Mouse (Mus musculus) thymus, postnatal 10 days (tissue): ENCODE data around the gene Entpd5.
"Not testable (repeated sequence)": the region's sequence is repeated elsewhere in the genome, so short reads cannot be mapped to it uniquely, and the experiment has no call there.

Experiments
- DNase-seq, 2 experiments: peaks; one replicate each; pipeline ENCODE4 v3.0.0; 2021; ENCODE audit warnings: low spot score in 2 of 2

The Entpd5 gene

DNA sequence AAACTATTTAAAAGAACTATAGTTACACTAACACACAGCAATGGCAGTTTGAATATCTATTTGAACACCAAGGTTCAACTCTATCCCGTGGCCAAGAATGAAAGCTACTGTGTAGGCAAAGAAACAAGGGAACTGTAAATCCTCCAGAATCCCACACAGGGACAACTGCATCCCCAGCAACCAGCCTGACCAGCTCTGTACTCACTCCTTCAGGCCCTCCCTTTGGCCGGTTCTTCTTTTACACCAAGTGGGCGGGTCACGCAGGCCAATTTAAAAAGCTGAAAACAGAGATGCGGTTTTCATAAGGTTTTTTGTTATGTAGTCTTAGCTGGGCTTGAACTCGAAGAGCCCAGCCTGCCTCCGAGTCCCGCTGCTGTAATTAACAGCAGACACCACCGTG is 9.7 kb downstream of the Entpd5 start:
- no peak for DNase-seq

DNA sequence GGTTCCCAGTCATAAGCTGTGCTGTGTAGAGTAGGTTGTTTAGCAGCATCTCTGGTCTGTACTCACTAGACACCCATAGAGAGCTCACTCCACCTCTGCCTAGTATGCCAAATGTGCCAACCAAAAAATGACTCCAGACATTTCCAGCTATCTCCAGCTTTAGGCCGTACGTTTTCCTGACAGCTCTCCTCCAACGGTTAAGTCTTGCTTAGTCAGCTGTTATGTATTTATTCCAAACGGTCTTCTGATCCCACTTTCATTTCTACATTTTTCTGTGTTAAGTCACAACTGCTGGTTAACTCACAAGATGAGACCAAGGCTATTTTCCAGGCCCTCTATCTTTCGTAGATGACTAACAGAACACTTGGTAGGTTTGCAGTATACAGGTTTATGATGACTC is 10.2 kb downstream of the Entpd5 start:
- DNase-seq = no peak

DNA sequence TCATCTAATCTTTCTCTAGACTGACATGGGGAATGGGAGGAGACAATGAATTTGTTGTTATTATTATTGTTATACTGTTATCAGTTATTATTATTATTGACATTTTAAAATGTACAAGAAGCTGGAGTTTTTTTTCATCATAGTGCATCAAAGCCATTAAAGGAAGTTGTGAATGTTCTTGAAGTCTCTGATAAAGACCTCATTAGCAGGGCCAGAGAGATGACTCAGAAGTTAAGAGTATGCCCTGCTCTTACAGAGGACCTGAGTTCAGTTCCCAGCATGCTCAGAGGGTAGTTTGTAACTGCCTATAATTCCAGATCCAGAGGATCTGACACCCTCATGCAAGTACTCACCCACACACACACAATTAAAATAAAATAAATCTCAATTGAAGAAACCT is 11.1 kb downstream of the Entpd5 start:
- no peak for DNase-seq

DNA sequence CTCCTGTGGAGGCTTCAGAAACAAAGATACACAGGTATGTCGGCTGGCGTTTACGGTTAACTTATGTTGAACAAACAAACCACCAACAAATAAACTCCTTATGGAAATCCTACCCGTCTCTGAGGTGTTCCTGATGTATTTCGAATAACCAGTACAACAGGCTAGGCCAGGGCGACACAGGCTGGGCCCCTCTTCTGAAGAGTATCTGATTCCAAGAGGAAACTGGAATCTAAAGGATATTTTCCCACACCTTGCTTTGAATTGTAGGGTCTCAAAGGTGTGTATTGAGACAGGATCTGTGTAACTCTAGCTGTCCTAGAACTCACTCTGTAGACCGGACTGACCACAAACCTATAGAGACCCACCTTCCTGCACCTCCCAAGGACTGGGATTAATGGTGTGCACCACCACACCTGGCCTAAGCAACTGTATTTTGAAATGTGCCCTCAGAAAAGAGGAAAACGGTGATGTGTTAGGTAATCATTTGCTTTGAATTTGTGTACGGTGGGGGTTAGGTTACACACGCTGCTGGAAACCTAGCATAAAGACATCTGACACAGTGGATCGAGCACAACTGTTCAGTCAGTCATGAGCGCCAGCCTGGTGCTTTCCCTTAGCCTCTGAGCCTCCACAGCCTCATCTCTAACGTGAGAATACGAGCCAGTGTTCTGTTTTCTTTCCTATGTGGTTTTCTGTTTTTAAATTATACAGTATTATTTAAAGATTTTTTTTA is 11.7 kb downstream of the Entpd5 start:
- DNase-seq = no peak

DNA sequence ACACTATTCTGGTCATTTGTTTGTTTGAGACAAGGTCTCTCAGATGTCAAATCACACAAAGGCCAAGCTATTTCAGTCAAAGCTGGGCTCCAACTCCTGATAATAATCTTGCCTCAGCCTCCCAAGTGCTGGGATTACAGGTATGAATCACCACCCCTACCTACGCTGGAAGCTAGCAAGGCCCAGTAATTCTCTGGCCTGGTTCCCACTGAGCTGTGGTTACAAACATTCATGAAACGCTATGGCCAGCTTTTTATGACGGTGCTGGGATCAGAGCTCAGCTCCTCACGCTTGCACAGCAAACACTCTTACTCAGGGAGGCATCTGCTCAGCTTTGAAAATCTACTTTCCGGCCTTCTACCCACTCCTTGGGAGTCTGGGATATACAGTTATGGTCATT is 15.0 kb downstream of the Entpd5 start:
- no peak for DNase-seq

DNA sequence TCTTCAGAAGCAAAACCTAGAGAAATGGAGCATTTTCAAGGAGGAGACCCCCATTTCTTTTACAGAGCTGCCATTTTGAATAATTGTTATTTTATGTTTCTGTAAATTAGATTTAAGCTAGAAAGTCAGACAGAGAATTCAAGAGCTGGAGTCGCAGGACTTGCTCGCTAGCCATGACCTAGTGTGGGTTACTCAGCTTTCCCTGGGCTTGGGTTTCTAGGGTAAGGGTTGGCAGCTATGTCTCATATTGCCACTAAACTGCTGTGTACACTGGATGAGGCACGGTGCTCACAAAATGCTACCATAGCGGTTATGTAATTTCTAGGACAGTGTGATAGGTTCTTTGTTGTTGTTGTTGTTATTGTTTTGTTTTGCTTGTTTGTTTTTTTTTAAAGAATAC is 16.1 kb downstream of the Entpd5 start:
- DNase-seq = no peak

DNA sequence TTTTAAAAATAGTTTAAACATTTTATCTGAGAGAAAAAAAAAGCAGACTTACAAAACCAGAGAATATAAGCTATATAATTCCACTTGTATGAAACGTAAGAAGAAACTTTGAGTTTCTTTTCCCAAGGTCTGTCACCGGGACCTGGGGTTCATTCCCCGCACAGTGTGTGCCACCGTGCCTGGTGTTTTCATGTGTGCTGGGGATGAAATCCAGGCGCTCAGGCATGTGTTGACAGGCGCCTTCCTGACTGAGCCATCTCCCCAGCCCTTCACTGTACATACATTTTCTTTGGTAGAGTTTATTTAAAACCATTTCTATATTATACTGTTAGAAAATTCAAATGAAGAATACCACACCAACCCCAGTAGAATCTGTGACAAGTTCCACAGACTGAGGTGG is 18.5 kb downstream of the Entpd5 start:
- no peak for DNase-seq

DNA sequence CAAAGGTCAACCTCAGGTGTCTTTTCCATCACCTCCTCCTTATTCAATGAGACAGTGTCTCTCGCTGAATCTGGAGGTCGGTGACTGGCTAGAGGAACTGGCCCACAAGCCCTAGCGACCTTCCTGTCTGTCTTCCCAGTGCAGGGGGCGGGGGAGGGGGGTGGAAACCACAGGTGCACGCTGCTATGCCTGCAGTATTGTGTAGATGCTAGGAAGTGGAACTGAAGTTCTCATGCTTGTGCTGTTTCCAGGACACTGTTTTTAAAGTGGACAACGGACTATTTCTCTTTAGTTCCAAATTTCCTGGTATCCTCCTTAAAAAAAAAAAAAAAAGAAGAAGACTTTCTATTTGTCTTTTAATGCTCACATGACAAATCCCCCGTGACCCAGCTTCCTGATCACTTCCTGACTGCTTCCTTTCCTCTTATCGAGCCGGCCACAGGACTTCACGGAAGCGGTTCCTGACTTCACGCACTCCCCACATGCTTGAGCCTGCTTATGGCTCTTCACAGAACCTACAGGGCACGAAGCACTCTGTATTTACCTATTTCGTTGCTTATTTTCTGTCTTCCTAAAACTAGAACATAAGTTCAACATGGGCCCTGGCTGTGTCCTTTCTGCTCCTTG is 19.9 kb downstream of the Entpd5 start:
- peak in 1 of 2 experiments; percentile 7 for DNase-seq

DNA sequence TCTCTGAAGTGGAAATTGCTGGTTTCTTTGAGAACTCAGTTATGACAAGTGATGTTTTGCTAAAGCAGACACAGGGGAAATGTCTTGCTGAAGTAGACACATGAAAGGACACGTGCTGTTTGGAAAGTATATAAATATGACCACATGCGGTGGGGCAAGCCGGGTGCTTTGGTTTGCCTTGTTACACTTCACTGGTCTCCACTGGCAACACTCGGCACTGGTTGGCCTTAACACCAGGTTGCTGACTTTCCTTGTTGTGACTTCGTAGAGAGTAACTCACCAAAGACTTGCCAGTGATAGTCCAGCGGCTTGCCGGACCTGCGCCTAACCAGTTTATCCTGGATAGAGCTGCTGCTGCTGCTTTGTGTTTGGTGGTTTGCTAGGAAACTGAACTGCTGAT is 20.7 kb downstream of the Entpd5 start:
- no peak for DNase-seq

DNA sequence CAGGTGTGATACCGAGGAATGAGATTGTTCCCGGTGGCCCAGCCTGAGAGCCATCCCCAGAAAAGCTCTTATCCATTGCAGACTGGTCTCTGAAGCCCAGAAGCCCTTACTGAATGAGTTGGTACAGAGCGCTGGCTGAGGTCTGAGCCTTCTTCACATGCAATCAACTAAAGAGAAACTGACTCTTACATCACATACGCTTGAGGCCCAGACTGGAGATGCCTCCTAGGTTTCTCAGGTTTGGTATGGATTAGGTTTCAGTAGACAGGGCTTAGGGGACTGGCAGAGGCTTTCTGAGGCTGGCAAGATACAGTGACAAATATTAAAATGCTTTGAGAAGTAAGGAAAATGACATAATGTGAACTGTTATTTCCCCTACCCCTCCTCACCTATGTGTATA is 23.4 kb downstream of the Entpd5 start:
- no peak for DNase-seq

DNA sequence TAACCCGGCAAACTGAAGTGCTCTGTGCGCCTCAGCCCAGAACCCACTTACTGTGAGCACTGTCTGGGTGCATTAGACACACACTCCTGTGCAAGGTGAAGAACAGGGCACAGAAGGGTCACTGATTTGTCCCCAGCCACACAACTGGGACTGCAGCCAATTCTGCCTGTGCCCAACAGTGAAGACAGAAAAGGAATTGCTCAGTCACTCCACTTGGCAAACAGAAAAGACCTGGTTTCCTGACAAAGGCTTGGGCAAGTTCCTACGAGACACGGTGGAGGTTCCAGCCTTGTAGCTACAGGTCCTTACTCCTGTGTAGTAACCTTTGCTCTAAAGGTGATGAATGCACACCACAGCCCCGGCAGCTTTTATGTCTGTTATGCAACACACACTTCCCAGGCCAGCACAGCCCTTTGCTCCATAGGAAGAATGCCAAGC is 24.2 kb downstream of the Entpd5 start:
- DNase-seq = no peak

DNA sequence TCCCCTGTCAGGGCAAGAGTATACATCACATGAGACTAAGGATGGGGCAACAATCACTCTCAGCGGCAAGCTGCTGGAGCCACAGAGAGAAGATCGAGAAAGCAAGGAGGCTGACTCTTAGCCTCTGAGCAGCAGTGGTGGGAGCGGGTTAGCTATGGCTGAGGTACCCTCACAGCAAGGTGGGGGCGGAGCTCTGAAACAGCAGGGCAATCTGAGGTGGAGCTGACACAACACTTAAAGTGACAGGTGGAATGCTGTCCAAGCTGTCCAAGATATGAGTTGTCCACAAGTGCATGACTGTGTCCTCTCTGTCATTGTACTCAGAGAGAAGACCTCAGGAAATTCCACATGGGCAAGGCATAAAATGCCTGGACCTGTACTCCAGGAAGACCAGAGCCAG is 26.5 kb downstream of the Entpd5 start:
- DNase-seq = no peak

DNA sequence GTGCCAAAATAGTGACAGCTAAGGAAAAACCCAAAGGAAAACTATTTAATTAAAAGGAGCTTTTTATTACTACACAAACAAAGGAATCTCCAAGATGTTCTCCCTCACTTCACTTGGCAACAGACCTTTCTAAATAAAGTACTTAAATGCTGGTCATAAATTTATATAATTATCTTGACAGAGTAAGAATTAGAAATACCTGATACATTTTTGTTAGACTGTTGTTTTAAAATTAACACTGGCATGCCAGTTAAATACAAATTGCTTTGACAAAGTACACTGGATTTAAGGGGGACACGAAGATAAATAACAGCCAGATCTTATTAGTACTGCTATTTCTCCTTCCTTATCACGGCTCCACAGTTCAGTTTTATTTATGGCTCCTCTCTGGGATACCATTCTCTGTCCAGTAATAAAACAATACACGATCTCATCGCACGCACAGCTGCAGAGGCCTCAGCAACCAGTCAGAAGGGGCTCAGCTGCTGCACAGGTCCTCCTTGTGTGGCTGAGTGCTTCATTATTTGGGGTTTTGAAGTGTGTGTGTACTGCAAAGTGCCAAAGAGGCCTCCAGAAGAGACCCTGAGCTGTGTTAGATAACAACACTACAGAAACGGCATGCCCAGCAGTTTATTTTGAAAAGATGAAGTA is 34.9 kb downstream of the Entpd5 start:
- no peak for DNase-seq

DNA sequence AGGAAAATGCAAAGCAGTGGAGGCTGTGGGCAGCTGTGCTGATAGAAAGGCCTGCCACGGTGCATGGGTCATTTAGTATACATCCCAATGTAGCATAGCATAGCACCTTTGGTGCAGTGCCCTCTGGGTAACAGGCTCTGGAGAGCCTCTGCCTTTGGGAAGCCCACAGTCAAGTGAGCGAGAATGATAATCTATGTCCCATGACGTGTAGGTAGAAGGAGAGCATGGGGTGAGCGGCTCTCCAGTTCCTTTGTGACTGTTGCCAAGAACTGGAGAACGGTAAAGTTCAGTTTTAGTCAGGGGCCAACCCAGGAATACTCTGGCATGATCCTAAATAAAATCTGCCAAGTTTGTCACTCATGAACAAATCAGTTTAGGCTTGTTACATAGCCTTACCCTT is 37.2 kb downstream of the Entpd5 start:
- DNase-seq = no peak

DNA sequence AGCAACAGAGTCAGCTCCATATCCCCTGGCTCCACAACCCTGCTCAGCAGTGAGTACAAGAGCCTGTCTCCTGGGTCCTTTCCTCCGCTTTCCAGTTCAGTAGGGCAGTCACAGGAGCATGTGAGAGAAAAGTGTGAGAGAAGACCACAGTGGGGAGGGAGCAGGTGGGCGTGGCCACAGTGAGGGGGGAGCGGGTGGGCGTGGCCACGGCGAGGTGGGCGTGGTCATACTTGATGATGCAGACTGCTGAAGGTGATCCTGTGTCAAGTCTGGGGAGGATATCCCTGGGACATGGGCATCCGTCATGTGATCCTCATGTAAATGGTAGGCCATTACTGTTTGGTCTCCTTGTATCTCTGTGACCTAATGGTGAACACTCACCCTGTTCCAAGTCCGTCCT is 41.9 kb downstream of the Entpd5 start:
- no peak for DNase-seq

DNA sequence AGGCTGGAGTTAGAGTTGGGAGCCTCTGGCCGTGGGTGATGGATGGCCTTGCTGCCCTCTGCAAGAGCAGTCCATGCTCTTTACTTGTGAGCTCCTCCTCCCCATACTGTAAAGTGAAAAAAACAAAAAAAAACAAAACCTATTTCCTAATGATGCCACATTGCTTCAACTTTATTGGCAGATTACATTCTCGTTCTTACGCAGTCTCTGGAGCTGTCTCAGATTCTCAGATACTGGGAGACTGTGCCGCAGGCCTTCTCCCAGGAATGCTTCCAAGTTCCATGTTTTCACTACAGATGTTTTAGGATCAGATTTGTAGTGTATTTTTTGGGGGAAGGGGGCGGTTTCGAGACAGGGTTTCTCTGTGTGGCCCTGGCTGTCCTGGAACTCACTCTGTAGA is 43.7 kb downstream of the Entpd5 start:
- no peak for DNase-seq

DNA sequence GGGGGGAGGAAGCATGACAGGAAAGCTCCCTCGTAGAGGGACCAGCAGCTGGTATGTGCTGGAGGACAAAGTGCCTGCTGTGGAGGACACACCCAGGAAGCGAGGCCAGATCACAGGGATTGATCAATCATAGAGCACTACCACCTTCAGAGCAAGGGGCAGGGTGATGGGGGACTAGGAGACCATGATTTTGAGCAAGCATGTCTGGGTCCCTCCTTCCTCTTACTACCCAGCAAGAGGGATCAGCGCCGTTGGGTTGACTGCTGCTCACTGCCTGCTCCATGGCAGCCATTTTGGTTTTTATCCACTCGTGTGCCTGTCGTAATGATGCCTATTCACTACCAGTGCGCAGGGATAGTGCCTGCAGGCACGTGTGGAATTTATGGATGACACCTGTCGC is 44.5 kb downstream of the Entpd5 start:
- no peak for DNase-seq

DNA sequence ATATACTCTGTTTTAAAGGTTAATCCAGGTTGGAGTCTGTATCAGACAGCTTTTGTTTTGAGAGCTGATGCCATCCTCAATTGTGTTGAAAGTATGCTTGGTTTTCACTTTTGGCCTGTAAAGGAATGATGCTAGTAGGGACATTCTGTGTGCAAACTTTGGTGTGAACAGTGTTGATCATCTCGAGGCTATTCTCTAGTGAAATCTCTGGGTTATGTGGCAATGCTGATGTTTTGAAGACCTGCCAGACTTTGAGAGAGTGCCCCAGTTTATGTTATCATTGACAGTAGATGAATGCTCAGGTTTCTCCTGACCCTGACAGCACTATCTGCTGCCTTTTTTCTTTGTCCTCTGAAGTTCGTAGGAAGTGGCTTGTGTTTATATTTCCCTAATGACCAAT is 46.0 kb downstream of the Entpd5 start:
- no peak for DNase-seq

DNA sequence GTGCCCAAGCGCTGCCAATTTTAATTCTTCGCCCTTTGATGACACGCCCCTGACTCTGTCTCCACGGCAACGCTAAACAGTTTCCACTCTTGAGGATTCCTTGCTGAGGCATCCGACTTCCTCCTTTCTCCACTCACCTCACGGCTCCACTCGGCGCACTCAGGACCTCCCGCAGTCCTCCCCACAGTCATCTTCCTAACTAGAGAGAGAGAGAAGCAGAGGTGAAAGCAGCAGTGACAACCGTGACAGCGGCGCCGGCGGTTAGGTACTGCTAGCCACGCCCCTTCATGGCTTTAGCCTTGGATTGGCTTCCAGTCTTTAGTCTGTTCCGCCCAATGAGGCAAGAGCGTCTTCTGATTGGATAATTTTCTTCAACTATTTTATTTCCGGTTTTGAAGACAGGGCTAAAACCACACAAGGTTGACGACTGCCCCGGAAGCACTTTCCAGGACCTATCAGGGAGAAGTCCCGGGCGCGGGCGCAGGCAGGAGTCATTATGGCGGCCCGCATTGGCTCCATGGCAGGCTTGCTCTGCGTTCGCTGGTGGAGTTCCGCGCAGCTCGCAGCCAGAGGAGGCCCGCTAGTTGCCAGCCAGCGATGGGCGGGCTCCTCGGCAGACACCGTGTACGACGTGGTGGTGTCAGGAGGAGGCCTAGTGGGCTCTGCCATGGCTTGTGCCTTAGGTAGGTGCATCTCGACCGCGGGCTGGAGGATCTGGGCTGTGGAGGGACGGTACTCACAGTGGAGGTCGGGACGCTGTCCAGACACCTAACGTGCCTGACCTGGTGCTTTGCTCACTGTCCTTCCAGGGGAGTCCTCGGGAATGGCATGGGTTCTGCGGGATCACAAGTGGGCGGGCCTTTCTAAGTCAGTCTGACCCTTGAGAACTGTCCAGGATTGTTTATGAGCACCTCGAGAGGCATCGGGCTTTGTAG is 47.0 kb downstream of the Entpd5 start, which contains the start of the genes Coq6 and Fam161b:
Gene Coq6 (plus strand): TSS at position 103 of the 935 bp plus-strand sequence.
Gene Fam161b (minus strand): TSS at position 279 of the 935 bp plus-strand sequence.
- peak; percentile 91 to 92 for DNase-seq

DNA sequence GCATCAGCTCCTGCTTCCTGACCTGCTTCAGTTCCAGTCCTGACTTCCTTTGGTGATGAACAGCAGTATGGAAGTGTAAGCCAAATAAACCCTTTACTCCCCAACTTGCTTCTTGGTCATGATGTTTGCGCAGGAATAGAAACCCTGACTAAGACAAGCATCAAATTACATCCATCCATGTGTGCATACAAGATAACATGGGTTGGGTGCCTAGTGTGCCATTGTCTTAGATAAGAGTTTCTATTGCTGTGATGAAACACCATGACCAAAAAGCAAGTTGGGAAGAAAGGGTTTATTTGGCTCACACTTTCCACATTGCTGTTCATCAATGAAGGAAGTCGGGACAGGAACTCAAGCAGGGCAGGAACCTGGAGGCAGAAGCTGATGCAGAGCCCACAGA is 50.1 kb downstream of the Entpd5 start:
- DNase-seq = not testable (repeated sequence)

DNA sequence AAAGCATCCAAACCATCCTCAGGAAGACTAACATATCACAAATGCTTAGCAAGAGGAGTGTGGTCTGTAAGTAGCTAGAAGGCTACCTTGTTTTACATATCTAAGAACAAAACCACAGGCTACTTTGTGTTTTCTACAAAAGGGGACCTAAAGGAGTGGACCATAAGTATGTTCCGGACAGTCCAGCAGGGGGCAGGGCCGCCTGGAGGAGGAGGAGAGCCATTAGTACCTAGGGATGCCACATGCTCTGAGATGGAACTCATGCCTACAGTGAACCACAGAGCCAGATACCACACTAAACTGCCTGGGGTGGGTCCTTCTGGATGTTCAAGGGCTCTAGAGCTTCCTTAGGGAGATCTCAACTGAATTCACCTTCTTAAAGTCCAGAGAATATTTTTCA is 61.6 kb downstream of the Entpd5 start:
- DNase-seq = no peak
